Mouse (Mus musculus): ENCODE results near the gene Dpp4. TPM values are rescaled to one million over a fixed set of nuclear protein-coding genes. Genes with fewer than 3 reads are reported as not detected.
A peak's percentile ranks its signal among the peaks of the same experiment; 100 is the strongest.

The Dpp4 gene
- polyA plus RNA-seq (2014; fragmentation: Nextera tagmentation; extraction: Ambion mirVana): 0.82 and 1.1 TPM in 2 replicates

GRCm38 (mm10) chr2:62412081-62412821 is at the start of gene Dpp4:
Dpp4 (minus strand) TSS chr2:62412231.
- H3K4me2 ChIP-seq (replicated peaks; ENCODE audit: low read depth, low read length): peak within 1 kb of the TSS; percentile 77
- H3K4me1 ChIP-seq (replicated peaks; ENCODE audit: control insufficient read depth, insufficient read depth, low read length): 0 out of 2 replicates have a peak, but pooled peaks cover 2% of the 10 kb centered on the region
- H3K9ac ChIP-seq (ENCODE audit: low read depth, low read length): peak within 1 kb of the TSS; percentile 41; the same call in 1 of the 2 replicates
- no peak for DNase-seq (ENCODE audit: low spot score)
- H3K27ac ChIP-seq (ENCODE audit: low read depth, low read length): no peak within 1 kb of the TSS
- ATAC-seq (ENCODE audit: low FRiP score): no peak
- H3K27me3 ChIP-seq (ENCODE audit: control insufficient read depth, insufficient read depth, low read length): peaks cover 6% of the 10 kb centered on the region; the same call in 1 of the 2 replicates
- H3K4me3 ChIP-seq (ENCODE audit: low read depth, low read length): peak within 1 kb of the TSS; percentile 38
- no peaks in the 10 kb centered on the region for H3K9me3 ChIP-seq (ENCODE audit: control insufficient read depth, low read length)
- H3K36me3 ChIP-seq (ENCODE audit: control insufficient read depth, insufficient read depth, low read length): no peaks in the 10 kb centered on the region
- 62% methylated on average over 13 of the region's 13 CpGs for WGBS

- no peak overlapping the region for H3K4me2 ChIP-seq (replicated peaks; ENCODE audit: low read depth, low read length)
- H3K9ac ChIP-seq (ENCODE audit: low read depth, low read length): no peak overlapping the region
- no peaks in the 10 kb centered on the region for H3K4me1 ChIP-seq (replicated peaks; ENCODE audit: control insufficient read depth, insufficient read depth, low read length)
- H3K27ac ChIP-seq (ENCODE audit: low read depth, low read length): no peak overlapping the region
- H3K9me3 ChIP-seq (ENCODE audit: control insufficient read depth, low read length): no peaks in the 10 kb centered on the region
- WGBS: 88% methylated on average over 12 of the region's 12 CpGs
- no peaks in the 10 kb centered on the region for H3K36me3 ChIP-seq (ENCODE audit: control insufficient read depth, insufficient read depth, low read length)
- no peak for ATAC-seq (ENCODE audit: low FRiP score)
- no peak for DNase-seq (ENCODE audit: low spot score)
- no peak overlapping the region for H3K4me3 ChIP-seq (ENCODE audit: low read depth, low read length)
- H3K27me3 ChIP-seq (ENCODE audit: control insufficient read depth, insufficient read depth, low read length): no peaks in the 10 kb centered on the region
Measured at GRCm38 (mm10) chr2:62460815-62461450, 48.9 kb upstream of the Dpp4 start.

GRCm38 (mm10) chr2:62460231-62460710 is 48.2 kb upstream of the Dpp4 start:
- ATAC-seq (ENCODE audit: low FRiP score): no peak
- no peak overlapping the region for H3K4me3 ChIP-seq (ENCODE audit: low read depth, low read length)
- H3K4me1 ChIP-seq (replicated peaks; ENCODE audit: control insufficient read depth, insufficient read depth, low read length): no peaks in the 10 kb centered on the region
- no peaks in the 10 kb centered on the region for H3K36me3 ChIP-seq (ENCODE audit: control insufficient read depth, insufficient read depth, low read length)
- no peaks in the 10 kb centered on the region for H3K27me3 ChIP-seq (ENCODE audit: control insufficient read depth, insufficient read depth, low read length)
- no peak overlapping the region for H3K27ac ChIP-seq (ENCODE audit: low read depth, low read length)
- WGBS: 88% methylated on average over 7 of the region's 7 CpGs
- DNase-seq (ENCODE audit: low spot score): no peak
- no peak overlapping the region for H3K4me2 ChIP-seq (replicated peaks; ENCODE audit: low read depth, low read length)
- H3K9me3 ChIP-seq (ENCODE audit: control insufficient read depth, low read length): no peaks in the 10 kb centered on the region
- no peak overlapping the region for H3K9ac ChIP-seq (ENCODE audit: low read depth, low read length)

- WGBS: 76% methylated on average over 18 of the region's 18 CpGs
- ATAC-seq (ENCODE audit: low FRiP score) (no peak), DNase-seq (ENCODE audit: low spot score) (no peak)
- no peaks in the 10 kb centered on the region for H3K36me3 ChIP-seq (ENCODE audit: control insufficient read depth, insufficient read depth, low read length)
- H3K27me3 ChIP-seq (ENCODE audit: control insufficient read depth, insufficient read depth, low read length): no peaks in the 10 kb centered on the region
- no peak overlapping the region for H3K27ac ChIP-seq (ENCODE audit: low read depth, low read length)
- no peak overlapping the region for H3K4me2 ChIP-seq (replicated peaks; ENCODE audit: low read depth, low read length)
- no peaks in the 10 kb centered on the region for H3K9me3 ChIP-seq (ENCODE audit: control insufficient read depth, low read length)
- no peaks in the 10 kb centered on the region for H3K4me1 ChIP-seq (replicated peaks; ENCODE audit: control insufficient read depth, insufficient read depth, low read length)
- no peak overlapping the region for H3K9ac ChIP-seq (ENCODE audit: low read depth, low read length)
- no peak overlapping the region for H3K4me3 ChIP-seq (ENCODE audit: low read depth, low read length)
Measured at GRCm38 (mm10) chr2:62459241-62460174, 47.5 kb upstream of the Dpp4 start.

GRCm38 (mm10) chr2:62458070-62458469 is 46.0 kb upstream of the Dpp4 start:
- Histone ChIP-seq H3K27ac (ENCODE audit: low read depth, low read length) (no peak overlapping the region), H3K27me3 (ENCODE audit: control insufficient read depth, insufficient read depth, low read length) (no peaks in the 10 kb centered on the region), H3K4me3 (ENCODE audit: low read depth, low read length) (no peak overlapping the region), H3K9ac (ENCODE audit: low read depth, low read length) (no peak overlapping the region), H3K9me3 (ENCODE audit: control insufficient read depth, low read length) (no peaks in the 10 kb centered on the region), H3K4me1 (replicated peaks; ENCODE audit: control insufficient read depth, insufficient read depth, low read length) (no peaks in the 10 kb centered on the region), H3K4me2 (replicated peaks; ENCODE audit: low read depth, low read length) (no peak overlapping the region), H3K36me3 (ENCODE audit: control insufficient read depth, insufficient read depth, low read length) (no peaks in the 10 kb centered on the region)
- 51% methylated on average over 9 of the region's 9 CpGs for WGBS
- ATAC-seq (ENCODE audit: low FRiP score) (no peak), DNase-seq (ENCODE audit: low spot score) (peak; percentile 47)

GRCm38 (mm10) chr2:62454991-62455390 is 43.0 kb upstream of the Dpp4 start:
- ATAC-seq (ENCODE audit: low FRiP score) (no peak), DNase-seq (ENCODE audit: low spot score) (no peak)
- 89% methylated on average over 11 of the region's 11 CpGs for WGBS
- Histone ChIP-seq H3K4me1 (replicated peaks; ENCODE audit: control insufficient read depth, insufficient read depth, low read length) (no peaks in the 10 kb centered on the region), H3K36me3 (ENCODE audit: control insufficient read depth, insufficient read depth, low read length) (no peaks in the 10 kb centered on the region), H3K4me2 (replicated peaks; ENCODE audit: low read depth, low read length) (no peak overlapping the region), H3K9me3 (ENCODE audit: control insufficient read depth, low read length) (no peaks in the 10 kb centered on the region), H3K4me3 (ENCODE audit: low read depth, low read length) (no peak overlapping the region), H3K27ac (ENCODE audit: low read depth, low read length) (no peak overlapping the region), H3K9ac (ENCODE audit: low read depth, low read length) (no peak overlapping the region), H3K27me3 (ENCODE audit: control insufficient read depth, insufficient read depth, low read length) (no peaks in the 10 kb centered on the region)

- Histone ChIP-seq H3K9me3 (ENCODE audit: control insufficient read depth, low read length) (no peaks in the 10 kb centered on the region), H3K27me3 (ENCODE audit: control insufficient read depth, insufficient read depth, low read length) (no peaks in the 10 kb centered on the region), H3K36me3 (ENCODE audit: control insufficient read depth, insufficient read depth, low read length) (no peaks in the 10 kb centered on the region), H3K27ac (ENCODE audit: low read depth, low read length) (no peak overlapping the region), H3K9ac (ENCODE audit: low read depth, low read length) (no peak overlapping the region), H3K4me1 (replicated peaks; ENCODE audit: control insufficient read depth, insufficient read depth, low read length) (no peaks in the 10 kb centered on the region), H3K4me2 (replicated peaks; ENCODE audit: low read depth, low read length) (no peak overlapping the region), H3K4me3 (ENCODE audit: low read depth, low read length) (no peak overlapping the region)
- DNase-seq (ENCODE audit: low spot score): no peak
- ATAC-seq (ENCODE audit: low FRiP score): no peak
- 85% methylated on average over 6 of the region's 6 CpGs for WGBS
Measured at GRCm38 (mm10) chr2:62454033-62454432, 42.0 kb upstream of the Dpp4 start.

- H3K36me3 ChIP-seq (ENCODE audit: control insufficient read depth, insufficient read depth, low read length): no peaks in the 10 kb centered on the region
- H3K27ac ChIP-seq (ENCODE audit: low read depth, low read length): no peak overlapping the region
- no peaks in the 10 kb centered on the region for H3K4me1 ChIP-seq (replicated peaks; ENCODE audit: control insufficient read depth, insufficient read depth, low read length)
- ATAC-seq (ENCODE audit: low FRiP score): no peak
- 80% methylated on average over 6 of the region's 6 CpGs for WGBS
- H3K4me3 ChIP-seq (ENCODE audit: low read depth, low read length): no peak overlapping the region
- no peaks in the 10 kb centered on the region for H3K9me3 ChIP-seq (ENCODE audit: control insufficient read depth, low read length)
- H3K4me2 ChIP-seq (replicated peaks; ENCODE audit: low read depth, low read length): no peak overlapping the region
- H3K27me3 ChIP-seq (ENCODE audit: control insufficient read depth, insufficient read depth, low read length): no peaks in the 10 kb centered on the region
- H3K9ac ChIP-seq (ENCODE audit: low read depth, low read length): no peak overlapping the region
- no peak for DNase-seq (ENCODE audit: low spot score)
Measured at GRCm38 (mm10) chr2:62450364-62450763, 38.3 kb upstream of the Dpp4 start.
